Mouse (Mus musculus): ENCODE data around the gene Igfbp2. TPM values are rescaled to one million over a fixed set of nuclear protein-coding genes. Genes with fewer than 3 reads are reported as not detected.

Gene Igfbp2
- total RNA-seq, 2 experiments from 2014 or later = 75.9 to 80.0 TPM

DNA sequence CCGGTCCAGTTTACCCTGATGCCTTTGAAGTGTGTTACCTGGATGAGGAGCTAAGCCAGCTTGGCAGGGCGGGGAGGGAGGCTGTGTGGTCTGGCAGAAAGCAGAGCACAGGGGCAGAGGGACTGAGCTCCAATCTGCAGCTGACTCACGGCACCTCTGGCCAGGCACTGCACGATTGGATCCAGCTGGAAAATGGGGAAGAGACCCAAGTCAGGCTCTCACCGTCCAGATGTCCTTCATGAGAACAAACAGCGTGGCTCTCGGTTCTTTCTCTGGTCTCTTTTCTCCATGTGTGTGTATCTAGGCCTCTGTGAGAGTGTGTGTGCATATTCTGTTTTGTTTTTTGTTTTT is 61.5 kb downstream of the Igfbp2 start:
- intact Hi-C loops (cut with DNase I) = no loop called here
- DNase-seq (ENCODE audit: low spot score in 2 of 2) = no peak

DNA sequence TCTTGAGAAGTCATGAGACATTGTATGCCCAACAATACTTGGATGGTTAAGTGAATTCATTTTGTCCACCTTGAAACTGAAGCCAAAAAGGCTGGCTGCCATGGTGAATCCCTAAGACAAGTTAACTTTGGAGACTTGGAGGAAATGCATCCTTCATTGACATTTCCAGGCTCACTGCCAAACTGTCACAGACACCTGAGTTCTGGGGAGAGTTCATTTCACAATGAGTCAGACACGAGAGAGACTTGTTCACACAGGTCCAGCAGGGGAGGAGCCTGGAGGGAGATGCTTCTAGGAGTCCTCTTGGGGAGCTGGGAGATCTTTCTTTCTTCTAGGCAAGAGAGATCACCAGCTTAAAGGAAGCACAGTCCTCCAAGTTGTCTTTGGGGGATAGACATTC is 63.6 kb downstream of the Igfbp2 start:
- no peak for DNase-seq (ENCODE audit: low spot score in 2 of 2)
- intact Hi-C loops (cut with DNase I) = no loop called here

DNA sequence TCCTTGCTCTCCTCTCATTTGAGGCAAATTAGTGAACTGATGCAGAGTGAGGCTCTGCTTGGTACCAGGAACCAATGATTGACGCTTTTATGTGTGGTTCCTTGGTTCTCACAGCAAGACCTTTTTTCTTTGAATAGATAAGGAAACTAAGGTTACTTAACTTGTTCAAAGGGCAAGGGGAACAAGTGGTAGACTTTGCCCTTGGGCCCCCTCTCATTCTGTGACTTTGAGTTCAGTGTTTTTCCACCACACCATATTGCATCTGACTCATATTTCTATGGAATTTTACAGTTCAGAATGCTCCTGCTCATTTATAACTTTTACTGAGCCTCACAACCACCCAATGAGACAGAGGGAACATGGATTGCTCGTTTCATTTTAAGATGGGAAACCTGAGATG is 71.5 kb downstream of the Igfbp2 start:
- intact Hi-C loops (cut with DNase I) = no loop called here
- DNase-seq (ENCODE audit: low spot score in 2 of 2) = no peak

Other genes starting within 250 kb of the Igfbp2 start
- gene Smarcal1, start 241.3 kb upstream of the Igfbp2 start, total RNA-seq (2021) = 10 to 100 TPM; 62.2 to 64.9 TPM
- gene Ankar, start 123.9 kb upstream of the Igfbp2 start, total RNA-seq (2021) = not detected
- gene Rpl37a, start 113.2 kb upstream of the Igfbp2 start, total RNA-seq (2021) = 100 to 1,000 TPM; 500 to 588 TPM
- gene Igfbp5, start 50.4 kb downstream of the Igfbp2 start, total RNA-seq (2021) = 10 to 100 TPM; 52.4 to 61.4 TPM
- gene Tnp1, start 191.4 kb downstream of the Igfbp2 start, total RNA-seq (2021) = not detected

Data from left cerebral cortex, postnatal 36 days (tissue).